Mouse (Mus musculus) stomach, adult 2 months (tissue): Measurements from ENCODE around the gene Ldhc. TPM values are rescaled to one million over a fixed set of nuclear protein-coding genes. Genes with fewer than 3 reads are reported as not detected.

Source experiments
- polyA plus RNA-seq: library from polyadenylated mRNA; depleted of rRNA; stranded (reverse); fragments of >200 nt; gene quantifications from 2 replicates; pipeline ENCODE4 v1.2.3, GENCODE M21; 2012; rRNA removed

The Ldhc gene
- 0.08 TPM in 1 of 2 replicates, not detected in the other for polyA plus RNA-seq

GRCm38 (mm10) chr7:46860996-46861395 lies at the start of gene Ldhc:
Ldhc (plus strand) TSS chr7:46861203.

GRCm38 (mm10) chr7:46840787-46841525 lies 20.0 kb upstream of the Ldhc start, which contains the start of gene Ldha:
Ldha (plus strand) TSS chr7:46841475.

GRCm38 (mm10) chr7:46919551-46920176 lies 58.7 kb downstream of the Ldhc start, which contains the start of gene Tsg101:
Tsg101 (minus strand) TSS chr7:46919969.

Other genes with a start within 250 kb of the Ldhc start
- 8.0 and 10.8 TPM in 2 replicates for gene Sergef, start 221.4 kb upstream of the Ldhc start, polyA plus RNA-seq
- 0.51 and 0.71 TPM in 2 replicates for gene Tph1, start 188.7 kb upstream of the Ldhc start, polyA plus RNA-seq
- 1.1 and 2.0 TPM in 2 replicates for gene Saal1, start 150.5 kb upstream of the Ldhc start, polyA plus RNA-seq
- gene Saa3, start 145.5 kb upstream of the Ldhc start, polyA plus RNA-seq: not detected in 2 replicates
- 0.03 TPM in 1 of 2 replicates, not detected in the other for gene Saa4, start 128.6 kb upstream of the Ldhc start, polyA plus RNA-seq
- gene Saa1, start 118.2 kb upstream of the Ldhc start, polyA plus RNA-seq: not detected in 2 replicates
- not detected in 2 replicates for gene Saa2, start 109.4 kb upstream of the Ldhc start, polyA plus RNA-seq
- 4.2 and 6.1 TPM in 2 replicates for gene Hps5, start 65.1 kb upstream of the Ldhc start, polyA plus RNA-seq
- gene Gtf2h1, start 65.1 kb upstream of the Ldhc start, polyA plus RNA-seq: 2.0 and 2.8 TPM in 2 replicates
- 354 and 498 TPM in 2 replicates for gene Ldha, start 19.7 kb upstream of the Ldhc start, polyA plus RNA-seq
- gene Tsg101, start 58.8 kb downstream of the Ldhc start, polyA plus RNA-seq: 70.9 and 76.8 TPM in 2 replicates
- gene Uevld, start 97.3 kb downstream of the Ldhc start, polyA plus RNA-seq: 0.48 and 0.62 TPM in 2 replicates
- not detected in 2 replicates for gene Gm9999, start 122.4 kb downstream of the Ldhc start, polyA plus RNA-seq
- gene Spty2d1, start 147.2 kb downstream of the Ldhc start, polyA plus RNA-seq: 1.4 TPM in 2 replicates
- 14.1 and 25.7 TPM in 2 replicates for gene Tmem86a, start 189.4 kb downstream of the Ldhc start, polyA plus RNA-seq